Mouse (Mus musculus) telencephalon, adult 2 months (tissue): ENCODE results near the gene Mill2.
A peak's percentile ranks its signal among the peaks of the same experiment; 100 is the strongest.

Source experiments
- DNase-seq: peaks from one replicate; pipeline ENCODE4 v3.0.0-alpha.2; 2011; ENCODE audit warnings: low read depth, low spot score

The Mill2 gene

GRCm38 (mm10) chr7:18875372-18875771 lies 35.6 kb downstream of the Mill2 start:
- no peak for DNase-seq

GRCm38 (mm10) chr7:18878691-18879090 lies 38.9 kb downstream of the Mill2 start:
- no peak for DNase-seq

- no peak for DNase-seq
Measured at GRCm38 (mm10) chr7:18883991-18884744, 44.4 kb downstream of the Mill2 start.

- DNase-seq: no peak
Measured at GRCm38 (mm10) chr7:18884745-18885422, 45.1 kb downstream of the Mill2 start.

- DNase-seq: no peak
Measured at GRCm38 (mm10) chr7:18886963-18887362, 47.2 kb downstream of the Mill2 start.

- DNase-seq: no peak
Measured at GRCm38 (mm10) chr7:18890848-18891247, 51.1 kb downstream of the Mill2 start.

GRCm38 (mm10) chr7:18891872-18892599 lies 52.3 kb downstream of the Mill2 start:
- DNase-seq: peak; percentile 75

- no peak for DNase-seq
Measured at GRCm38 (mm10) chr7:18893009-18893408, 53.2 kb downstream of the Mill2 start.

GRCm38 (mm10) chr7:18893651-18894430 lies 54.1 kb downstream of the Mill2 start:
- no peak for DNase-seq

- no peak for DNase-seq
Measured at GRCm38 (mm10) chr7:18896536-18896935, 56.8 kb downstream of the Mill2 start.

- DNase-seq: no peak
Measured at GRCm38 (mm10) chr7:18900513-18900912, 60.7 kb downstream of the Mill2 start.

- DNase-seq: no peak
Measured at GRCm38 (mm10) chr7:18902486-18902885, 62.7 kb downstream of the Mill2 start.

GRCm38 (mm10) chr7:18904971-18905370 lies 65.2 kb downstream of the Mill2 start:
- DNase-seq: no peak

- DNase-seq: no peak
Measured at GRCm38 (mm10) chr7:18909797-18910196, 70.0 kb downstream of the Mill2 start.

- peak; percentile 100 for DNase-seq
Measured at GRCm38 (mm10) chr7:18910241-18910831, 70.6 kb downstream of the Mill2 start, which contains the start of gene Ccdc61. Ccdc61 (minus strand) TSS chr7:18910415.
